Mouse (Mus musculus) thymus, adult 2 months (tissue): Measurements from ENCODE around the gene Gm4894. TPM values are rescaled to one million over a fixed set of nuclear protein-coding genes. Genes with fewer than 3 reads are reported as not detected.

Experiments
- DNase-seq: peaks from one replicate; pipeline ENCODE4 v3.0.0; 2021
- H3K27ac ChIP-seq: fragments of 200-500 bp; 2 replicates; pipeline ENCODE4 v1.5.1; 2012; ENCODE audit warnings: low read length, control low read depth; ENCODE audit not compliant: control insufficient read depth, insufficient read depth
- H3K27me3 ChIP-seq: fragments of 200-500 bp; 2 replicates; pipeline ENCODE4 v1.6.1; 2012; ENCODE audit warnings: mild to moderate bottlenecking, low read length, moderate library complexity, mixed read lengths; ENCODE audit not compliant: control insufficient read depth, insufficient read depth
- H3K36me3 ChIP-seq: fragments of 200-500 bp; 2 replicates; pipeline ENCODE4 v1.6.1; 2012; ENCODE audit warnings: mild to moderate bottlenecking, low read length, moderate library complexity; ENCODE audit not compliant: control insufficient read depth, insufficient read depth
- H3K4me1 ChIP-seq: fragments of 200-500 bp; replicated peaks from 2 replicates; pipeline ENCODE4 v1.6.1; 2012; ENCODE audit warnings: low read length; ENCODE audit not compliant: control insufficient read depth, insufficient read depth
- H3K4me3 ChIP-seq: fragments of 200-500 bp; 2 replicates; pipeline ENCODE4 v1.5.1; 2012; ENCODE audit warnings: mild to moderate bottlenecking, low read length, control low read depth, moderate library complexity; ENCODE audit not compliant: control insufficient read depth, insufficient read depth
- CTCF ChIP-seq: fragments of 200-500 bp; IDR thresholded peaks from 2 replicates; pipeline ENCODE4 v1.5.1; 2012; ENCODE audit warnings: mild to moderate bottlenecking, control low read depth, low read length, moderate library complexity, borderline replicate concordance; ENCODE audit not compliant: control insufficient read depth, poor library complexity, insufficient read depth; ENCODE audit errors: extremely low read depth
- POLR2A ChIP-seq: fragments of 200-500 bp; IDR thresholded peaks from 2 replicates; pipeline ENCODE4 v1.6.1; 2012; ENCODE audit warnings: mild to moderate bottlenecking, low read length, control low read depth, moderate library complexity; ENCODE audit not compliant: control insufficient read depth, poor library complexity, insufficient read depth; ENCODE audit errors: extremely low read depth
- WGBS: fragments of 180-500 bp; shearing (Covaris S2); methylation state at CpG from one replicate; pipeline ENCODE4 v1.1.7; 2018; 5-methylcytosine and 5-hydroxymethylcytosine counted together
- polyA plus RNA-seq: library from polyadenylated mRNA; depleted of rRNA; stranded (reverse); fragments of >200 nt; gene quantifications from 2 replicates; pipeline ENCODE4 v1.2.3, GENCODE M21; 2012; rRNA removed

The Gm4894 gene
- polyA plus RNA-seq = 0.22 and 0.30 TPM in 2 replicates

DNA sequence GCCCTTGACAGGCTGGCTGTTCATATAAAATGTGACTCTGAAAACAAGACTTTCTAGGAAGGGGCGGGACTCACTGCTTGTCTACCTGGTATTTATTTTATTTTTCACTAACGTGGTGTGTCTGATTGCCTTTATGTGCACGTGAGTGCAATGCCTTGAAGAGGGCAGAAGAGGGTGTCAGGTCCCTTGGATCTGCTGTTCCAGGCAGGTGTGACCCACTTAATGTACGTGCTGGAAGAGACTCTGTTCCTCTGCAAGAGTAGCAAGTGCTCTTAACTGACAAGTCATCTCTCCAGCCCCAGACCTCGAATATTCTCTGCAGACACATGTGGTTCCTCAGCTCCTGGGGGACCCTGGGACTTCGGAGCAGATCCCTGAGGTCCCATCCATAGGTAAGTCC is at the start of gene Gm4894:
Gene Gm4894, plus strand, starts transcription at position 301 of the 400 bp plus-strand sequence.
- TF ChIP-seq POLR2A = no peak
- TF ChIP-seq CTCF = no peak
- no peaks in the 10 kb centered on the region for H3K27me3 ChIP-seq
- DNase-seq = no peak
- H3K27ac ChIP-seq = no peak within 1 kb of the TSS
- H3K4me1 ChIP-seq = no peaks in the 10 kb centered on the region
- H3K4me3 ChIP-seq = no peak within 1 kb of the TSS
- H3K36me3 ChIP-seq = no peaks in the 10 kb centered on the region
- 72% methylated on average over 6 of the region's 6 CpGs for WGBS

DNA sequence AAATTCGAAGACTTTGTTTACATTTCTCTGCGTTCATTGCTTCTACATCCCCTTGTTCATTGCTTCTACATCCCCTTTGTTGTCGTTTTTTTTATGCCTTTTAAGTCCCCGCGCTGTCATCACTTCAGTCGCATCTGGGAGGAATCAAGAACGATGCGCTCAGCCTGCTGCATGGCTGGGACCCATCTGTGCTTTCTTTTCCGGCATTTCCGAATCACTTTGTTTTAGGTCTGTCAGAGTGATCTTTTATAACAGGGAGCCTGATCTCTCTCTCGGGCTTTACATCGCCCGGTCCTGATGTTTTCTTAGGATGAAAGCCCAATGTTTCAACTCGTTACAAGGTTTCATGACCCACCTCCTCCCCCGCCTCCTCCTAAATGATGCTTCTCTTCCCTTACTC is 44.0 kb upstream of the Gm4894 start:
- Histone ChIP-seq H3K36me3 (no peaks in the 10 kb centered on the region), H3K27me3 (no peaks in the 10 kb centered on the region), H3K4me1 (no peaks in the 10 kb centered on the region), H3K4me3 (no peak overlapping the region), H3K27ac (no peak overlapping the region)
- no peak for TF ChIP-seq CTCF
- TF ChIP-seq POLR2A = no peak
- WGBS = 59% methylated on average over 15 of the region's 15 CpGs
- DNase-seq = no peak

DNA sequence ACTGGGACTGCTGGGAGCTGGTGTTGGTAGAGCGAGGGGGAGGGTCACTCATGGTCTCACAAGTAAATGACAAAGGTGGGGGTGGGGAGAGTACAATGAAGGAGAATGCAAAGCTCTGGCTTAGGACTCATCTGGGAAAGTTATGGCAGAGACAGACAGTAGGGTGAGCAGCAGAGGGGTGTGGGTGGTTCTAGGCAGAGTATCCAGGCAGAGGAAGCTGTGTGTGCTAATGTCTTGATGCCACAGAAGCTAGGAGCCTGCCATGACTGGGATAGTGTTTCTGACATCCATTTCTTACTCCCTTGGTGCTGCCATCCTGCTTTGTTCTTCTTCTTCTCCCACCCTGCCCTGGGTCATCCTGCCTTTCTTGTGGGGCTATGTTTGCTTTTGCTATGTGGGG is 38.8 kb upstream of the Gm4894 start:
- Histone ChIP-seq H3K36me3 (no peaks in the 10 kb centered on the region), H3K4me3 (no peak overlapping the region), H3K27ac (no peak overlapping the region), H3K27me3 (no peaks in the 10 kb centered on the region), H3K4me1 (no peaks in the 10 kb centered on the region)
- no peak for DNase-seq
- TF ChIP-seq CTCF = no peak
- no peak for TF ChIP-seq POLR2A
- WGBS = 74% methylated on average over 1 of the region's 1 CpGs

DNA sequence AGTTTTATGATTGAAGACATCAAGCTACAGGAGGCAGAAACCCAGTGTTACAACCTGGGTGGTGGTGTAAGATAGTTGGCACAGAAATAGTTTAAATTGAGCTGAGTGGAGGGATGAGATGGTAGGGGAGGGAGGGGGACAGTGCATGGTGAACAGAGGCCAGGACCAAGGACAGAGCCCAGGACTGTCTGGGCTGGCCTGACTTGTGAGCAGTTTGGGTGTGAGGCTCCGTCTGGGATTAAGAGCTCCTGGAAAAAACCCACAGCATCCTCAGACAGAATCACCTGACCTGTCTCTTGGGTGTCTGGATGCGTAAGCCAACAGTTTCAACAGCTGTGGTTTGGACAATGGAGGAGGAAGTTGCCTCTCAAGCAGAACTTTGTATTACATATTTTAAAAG is 35.6 kb upstream of the Gm4894 start:
- Histone ChIP-seq H3K4me1 (no peaks in the 10 kb centered on the region), H3K27ac (no peak overlapping the region), H3K27me3 (no peaks in the 10 kb centered on the region), H3K36me3 (no peaks in the 10 kb centered on the region), H3K4me3 (no peak overlapping the region)
- TF ChIP-seq POLR2A (no peak), CTCF (no peak)
- 33% methylated on average over 2 of the region's 2 CpGs for WGBS
- DNase-seq = no peak

DNA sequence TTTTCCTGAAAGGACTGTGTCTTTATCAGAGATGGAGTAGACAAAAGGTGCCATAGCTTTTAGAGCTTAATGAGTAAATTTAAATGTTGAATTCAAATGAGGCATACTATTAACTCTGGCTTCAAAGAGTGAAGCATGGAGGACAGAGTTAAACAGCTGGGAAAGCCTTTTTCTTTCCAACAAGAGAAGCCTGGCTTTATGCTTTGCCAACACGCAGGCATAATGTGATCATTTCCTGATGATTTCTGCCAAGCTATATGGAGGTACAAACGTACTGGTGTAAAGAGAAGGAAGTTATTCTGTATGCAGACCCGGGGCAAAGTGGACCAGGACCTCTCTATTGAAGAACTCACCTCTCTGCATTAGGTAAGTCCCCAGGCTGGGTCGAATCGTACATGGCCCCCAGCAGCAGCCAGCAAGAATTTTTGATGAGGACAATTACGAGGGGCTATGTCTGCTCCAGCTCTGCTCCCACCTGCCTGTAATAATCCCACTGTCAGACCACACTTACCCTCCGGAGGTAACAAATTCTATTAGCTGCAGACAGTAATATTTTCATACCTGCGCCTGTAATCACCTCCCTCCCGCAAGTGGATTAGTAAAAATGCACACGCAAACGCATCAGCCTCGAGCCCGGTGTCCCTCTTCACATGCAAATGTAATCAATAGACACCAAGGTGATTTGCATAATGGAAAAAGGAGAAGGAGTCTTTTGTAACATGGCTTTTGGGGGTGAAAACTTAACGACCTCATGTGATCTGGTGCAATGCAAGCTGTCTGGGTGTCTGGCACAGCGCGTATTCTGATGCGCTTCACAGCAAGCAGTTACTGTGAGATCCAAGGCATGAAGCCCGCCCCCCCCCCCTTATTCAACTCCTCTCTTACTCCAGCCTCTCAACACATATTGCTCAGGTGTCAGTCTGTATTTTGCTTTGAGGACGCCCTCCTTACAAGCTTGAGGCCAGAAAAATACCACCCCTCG is 32.4 kb upstream of the Gm4894 start:
- DNase-seq = no peak
- H3K4me1 ChIP-seq = no peaks in the 10 kb centered on the region
- H3K27me3 ChIP-seq = no peaks in the 10 kb centered on the region
- H3K36me3 ChIP-seq = no peaks in the 10 kb centered on the region
- TF ChIP-seq POLR2A (no peak), CTCF (no peak)
- WGBS = 84% methylated on average over 20 of the region's 20 CpGs
- H3K27ac ChIP-seq = no peak overlapping the region
- H3K4me3 ChIP-seq = no peak overlapping the region

DNA sequence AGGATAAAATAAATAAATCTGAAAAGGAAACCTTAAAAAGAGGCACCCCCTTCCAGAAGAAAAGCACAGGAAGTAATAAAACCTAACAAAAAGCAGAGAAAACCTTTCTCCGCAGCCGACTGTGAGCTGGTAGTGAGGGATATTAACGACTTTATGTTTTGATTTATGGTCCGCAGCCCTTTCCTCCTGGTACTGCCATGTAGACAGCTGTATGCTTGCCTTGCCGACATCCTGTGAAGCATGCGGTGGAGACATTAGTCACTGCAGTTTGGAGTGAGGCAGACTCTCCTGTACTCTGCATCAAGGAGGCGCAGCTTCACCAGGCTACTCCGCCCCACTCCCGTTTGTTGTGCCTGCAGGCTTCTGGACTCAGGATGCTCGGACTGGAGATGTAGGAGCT is 25.8 kb upstream of the Gm4894 start:
- WGBS = 43% methylated on average over 10 of the region's 10 CpGs
- no peak for TF ChIP-seq CTCF
- no peak for TF ChIP-seq POLR2A

DNA sequence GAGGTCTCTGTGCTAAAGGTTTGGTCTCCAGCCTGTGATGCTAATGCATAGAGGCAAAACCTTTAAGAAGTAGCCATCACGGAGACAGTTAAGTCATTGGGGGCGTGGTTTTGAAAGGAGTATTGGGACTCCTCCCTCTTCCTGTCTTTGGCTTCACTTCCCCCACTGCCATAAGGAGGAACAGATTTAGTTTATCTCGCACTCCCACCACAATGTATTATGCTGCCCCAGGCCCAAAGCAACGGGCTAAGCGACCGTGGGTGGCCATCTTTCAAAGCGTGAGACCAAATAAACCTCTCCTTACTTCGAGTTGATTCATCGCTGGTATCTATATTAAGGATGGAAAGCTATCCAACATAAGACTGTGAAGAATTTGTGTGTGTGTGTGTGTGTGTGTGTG is 22.9 kb upstream of the Gm4894 start:
- no peak overlapping the region for H3K4me3 ChIP-seq
- no peak for DNase-seq
- no peaks in the 10 kb centered on the region for H3K4me1 ChIP-seq
- H3K27ac ChIP-seq = no peak overlapping the region
- WGBS = 65% methylated on average over 9 of the region's 9 CpGs
- no peak for TF ChIP-seq CTCF
- TF ChIP-seq POLR2A = no peak
- no peaks in the 10 kb centered on the region for H3K36me3 ChIP-seq
- no peaks in the 10 kb centered on the region for H3K27me3 ChIP-seq

More for the DNA sequence above, 25.8 kb upstream of the Gm4894 start:
- no peaks in the 10 kb centered on the region for H3K27me3 ChIP-seq
- H3K4me1 ChIP-seq = no peaks in the 10 kb centered on the region
- no peaks in the 10 kb centered on the region for H3K36me3 ChIP-seq
- DNase-seq = no peak
- no peak overlapping the region for H3K4me3 ChIP-seq
- H3K27ac ChIP-seq = no peak overlapping the region

DNA sequence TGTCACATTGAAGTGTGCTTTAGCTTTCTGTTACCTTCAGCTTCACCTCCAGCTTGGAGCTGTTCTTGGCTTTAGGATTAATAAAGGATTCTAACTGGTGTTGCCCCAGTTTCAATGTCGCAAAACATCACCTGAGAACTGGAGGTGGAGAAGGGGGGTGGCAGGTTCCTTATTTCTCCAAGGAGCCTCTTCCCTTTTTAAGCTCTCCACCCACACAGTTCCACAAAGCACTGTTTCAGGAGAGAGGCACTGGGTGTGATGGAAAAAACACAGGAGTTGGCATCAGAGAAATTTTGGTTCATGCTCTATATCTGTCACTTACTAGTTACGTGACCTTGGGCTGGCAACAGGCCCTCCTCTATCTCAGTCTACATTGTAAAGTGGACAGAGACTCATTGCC is 21.3 kb upstream of the Gm4894 start:
- no peaks in the 10 kb centered on the region for H3K36me3 ChIP-seq
- no peaks in the 10 kb centered on the region for H3K27me3 ChIP-seq
- DNase-seq = no peak
- WGBS = 83% methylated on average over 2 of the region's 2 CpGs
- no peak overlapping the region for H3K27ac ChIP-seq
- H3K4me3 ChIP-seq = no peak overlapping the region
- TF ChIP-seq CTCF (no peak), POLR2A (no peak)
- H3K4me1 ChIP-seq = no peaks in the 10 kb centered on the region
